Mouse (Mus musculus) layer of hippocampus, adult 18-20 months (tissue): ENCODE measurements around the gene Pla2g6. TPM values are rescaled to one million over a fixed set of nuclear protein-coding genes. Genes with fewer than 3 reads are reported as not detected.

Experiments used
- DNase-seq, 2 experiments: peaks; one replicate each; pipeline ENCODE4 v3.0.0; 2022; ENCODE audit warnings: low spot score in 2 of 2
- total RNA-seq, 2 experiments: library from RNA; stranded (reverse); gene quantifications; 2 replicates each; pipeline ENCODE4 v1.2.3; 2021

The Pla2g6 gene
- total RNA-seq, 2 experiments from 2014 or later: 23.0 to 23.1 TPM

DNA sequence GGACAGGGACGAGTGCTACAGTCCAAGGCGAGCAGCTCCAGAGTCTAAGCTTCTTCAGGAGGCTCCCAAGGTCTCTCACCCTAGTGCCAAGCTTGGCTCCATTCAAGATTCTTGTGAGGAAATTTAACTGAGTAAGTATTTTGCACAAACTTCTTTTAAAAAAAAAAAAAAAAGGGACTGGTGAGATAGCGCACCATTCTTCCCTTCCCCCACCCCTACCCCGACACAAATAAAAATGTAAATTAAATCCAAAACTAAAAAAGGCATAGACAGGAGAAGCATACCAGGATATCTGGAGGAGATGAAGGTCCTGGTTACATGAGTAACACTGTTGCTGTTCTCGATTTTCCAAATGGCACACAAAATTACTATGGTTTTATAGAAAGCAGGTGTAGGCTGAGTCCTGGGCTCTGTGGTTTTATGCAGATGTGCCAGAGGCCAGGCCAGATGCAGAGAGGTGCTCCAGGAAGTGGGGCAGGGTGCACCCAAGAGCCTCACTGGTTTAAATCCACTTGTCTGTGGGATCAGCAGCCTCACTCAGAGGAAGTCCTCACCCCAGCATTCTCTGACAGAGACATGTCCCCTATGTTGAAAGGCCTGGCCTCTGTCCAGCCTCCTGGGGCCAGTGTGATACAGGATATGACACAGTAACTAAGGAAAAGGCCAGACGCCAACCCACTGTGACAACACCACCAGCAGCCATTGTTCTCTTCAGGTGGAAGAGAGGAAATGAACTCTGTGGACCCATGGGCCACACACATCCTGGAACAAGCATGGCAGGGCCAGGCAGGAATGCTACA is 5.0 kb downstream of the Pla2g6 start:
- DNase-seq: no peak

DNA sequence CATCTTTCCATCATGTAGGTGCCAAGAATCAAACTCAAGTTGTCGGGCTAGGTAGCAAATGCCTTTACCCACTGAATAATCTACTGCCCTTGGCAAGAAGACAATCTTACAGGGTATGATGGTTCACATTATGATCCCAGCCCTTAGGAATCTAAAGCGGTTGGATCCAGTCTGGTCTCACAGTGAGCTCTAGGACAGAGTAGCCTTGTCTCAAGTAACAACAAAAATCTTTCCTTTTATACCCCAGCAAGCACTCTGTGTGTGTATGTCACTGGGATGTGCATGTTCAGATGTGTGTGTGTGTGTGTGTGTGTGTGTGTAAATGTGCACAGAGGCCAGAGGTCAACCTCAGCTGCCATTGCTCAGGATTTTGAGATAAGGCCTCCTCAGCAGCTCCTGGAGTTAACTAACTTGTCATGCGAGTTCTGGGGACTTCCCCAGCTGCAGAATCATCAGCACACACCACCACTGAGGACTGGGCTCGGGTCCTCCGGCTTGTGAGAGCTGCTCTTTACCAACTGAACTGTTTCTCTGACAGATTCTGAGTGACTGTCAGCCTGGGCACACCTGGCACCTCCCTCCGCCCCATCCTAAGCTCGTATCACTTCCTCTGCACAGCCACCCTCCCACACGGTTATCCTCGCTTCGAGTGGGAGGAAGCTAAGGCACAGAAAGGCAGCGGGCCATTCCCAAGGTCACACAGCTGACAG is 5.8 kb downstream of the Pla2g6 start:
- DNase-seq: no peak

DNA sequence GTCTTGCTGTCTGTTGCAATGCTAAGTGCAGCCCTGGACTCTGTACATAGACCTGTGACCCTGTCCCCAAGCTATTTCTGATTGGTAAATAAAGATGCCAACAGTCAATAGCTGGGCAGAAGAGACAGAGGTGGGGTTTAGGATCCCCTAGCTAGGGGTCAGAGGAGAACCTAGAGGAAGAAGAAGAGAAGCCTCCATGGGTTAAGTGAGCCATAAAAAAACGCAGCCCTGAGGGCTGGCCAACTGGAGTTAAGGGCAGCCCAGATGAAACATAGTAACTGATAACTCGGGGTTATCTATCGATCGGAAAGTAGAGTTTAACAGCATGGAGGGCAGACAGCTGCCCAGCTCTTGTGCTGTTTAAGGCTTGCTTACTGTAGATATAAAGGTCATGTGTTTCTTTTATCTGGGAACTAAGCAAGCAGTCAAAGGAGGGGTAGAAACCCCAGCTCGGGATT is 6.4 kb downstream of the Pla2g6 start:
- DNase-seq: no peak

DNA sequence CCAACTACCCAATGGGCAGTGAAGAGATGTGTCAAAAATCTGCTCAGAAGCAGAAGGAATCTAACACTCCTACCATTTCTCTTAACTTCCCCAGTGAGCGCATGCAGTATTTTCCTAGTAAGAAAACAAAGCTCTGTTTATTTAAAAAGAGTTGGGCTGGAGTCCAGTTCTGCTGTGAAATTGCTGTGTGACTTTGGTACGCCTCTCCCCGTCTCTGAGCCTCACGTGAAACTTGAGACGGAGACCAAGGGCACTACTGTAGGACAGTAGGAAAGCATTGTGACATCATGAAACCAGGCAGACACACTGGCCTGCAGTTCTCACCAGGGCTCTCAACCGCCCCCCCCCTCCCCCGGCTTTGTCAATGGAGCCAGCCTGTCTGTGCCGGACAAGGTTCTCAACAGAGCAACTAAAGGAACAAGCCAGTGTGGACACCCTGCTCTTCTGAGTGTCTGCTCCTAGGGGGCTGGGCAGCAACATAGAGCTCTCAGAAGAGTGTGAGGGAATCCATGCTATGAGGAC is 14.3 kb downstream of the Pla2g6 start:
- no peak for DNase-seq

DNA sequence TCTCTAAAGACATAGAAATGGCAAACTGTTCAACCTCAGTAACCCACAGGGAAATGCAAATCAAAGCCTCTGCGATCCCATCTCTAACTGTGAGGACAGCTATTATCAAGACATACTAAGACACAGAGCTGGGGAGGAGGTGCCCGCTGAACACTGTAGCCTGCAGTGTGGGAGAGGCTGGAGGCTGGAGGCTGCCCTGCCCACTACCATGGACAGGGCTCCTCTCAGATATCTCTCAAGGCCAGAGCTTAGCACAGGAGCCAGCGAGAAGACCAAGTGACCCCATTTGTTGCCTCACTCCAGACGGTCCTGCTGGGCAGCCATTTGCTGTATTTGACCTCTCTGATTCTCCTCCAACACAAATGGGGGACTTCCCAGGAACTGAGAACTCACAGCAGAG is 20.3 kb downstream of the Pla2g6 start:
- no peak for DNase-seq

DNA sequence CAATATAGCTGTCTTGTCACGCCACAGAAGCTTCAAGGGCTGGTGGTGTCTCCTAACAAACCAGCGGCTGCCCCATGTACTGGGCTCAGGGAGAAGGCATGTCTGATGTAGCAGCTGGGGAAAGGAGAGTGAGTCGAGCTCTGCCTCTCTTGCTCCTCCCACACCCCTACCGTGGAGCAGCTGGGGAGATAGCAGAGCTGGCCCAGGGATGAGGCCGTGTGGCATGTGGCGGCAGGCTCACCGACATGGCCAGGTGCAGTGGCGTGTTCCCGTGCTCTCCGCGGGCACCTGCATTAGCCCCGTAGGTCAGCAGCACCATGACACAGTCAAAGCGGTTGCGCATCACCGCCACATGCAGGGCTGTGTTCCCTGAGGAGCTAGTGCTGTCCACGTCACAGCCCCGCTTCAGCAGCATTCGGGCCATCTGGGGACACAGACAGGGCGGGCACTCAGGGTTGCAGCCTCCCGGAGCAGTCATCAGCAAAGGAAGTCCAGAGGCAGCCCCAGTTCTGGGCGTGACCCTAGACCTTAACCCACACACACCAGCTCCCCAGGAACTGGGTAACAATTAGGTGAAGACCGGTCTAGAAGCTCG is 22.1 kb downstream of the Pla2g6 start:
- no peak for DNase-seq

DNA sequence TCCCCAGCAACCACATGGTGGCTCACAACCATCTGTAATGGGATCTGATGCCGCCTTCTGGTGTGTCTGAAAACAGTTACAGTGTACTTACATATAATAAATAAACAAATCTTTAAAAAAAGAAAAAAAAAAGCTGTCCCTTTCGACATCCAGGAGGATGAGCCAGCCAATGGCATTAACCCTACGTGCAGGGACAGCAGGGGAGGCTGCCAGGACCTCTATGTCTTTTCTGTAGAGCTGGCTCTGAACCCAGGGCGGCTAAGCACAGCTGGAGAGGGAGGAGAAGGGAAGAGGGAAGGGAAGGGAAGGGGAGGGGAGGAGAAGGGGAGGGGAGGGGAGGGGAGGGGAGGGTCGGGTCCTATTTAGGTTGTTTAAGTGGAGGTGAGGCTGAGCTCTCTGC is 23.4 kb downstream of the Pla2g6 start:
- DNase-seq: no peak

DNA sequence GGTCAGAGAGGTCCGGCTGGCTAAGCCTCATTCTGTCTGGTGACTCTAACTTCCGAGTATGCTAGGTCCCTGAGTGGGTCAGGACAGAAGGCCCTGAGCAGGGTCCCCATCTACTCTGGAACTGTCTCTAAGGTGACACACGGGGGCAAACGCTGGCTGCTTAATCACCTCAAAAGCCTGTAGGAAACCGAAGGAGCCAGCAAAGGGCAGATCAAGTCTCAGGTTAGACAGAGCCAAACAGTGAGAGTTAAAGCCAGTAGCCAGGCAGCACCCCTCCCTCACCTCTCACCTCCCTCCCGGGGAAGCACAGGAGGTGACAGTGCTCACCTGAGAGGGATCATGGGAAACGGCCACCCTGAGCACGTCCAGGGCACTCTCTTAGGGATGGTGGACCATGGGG is 24.5 kb downstream of the Pla2g6 start:
- no peak for DNase-seq

DNA sequence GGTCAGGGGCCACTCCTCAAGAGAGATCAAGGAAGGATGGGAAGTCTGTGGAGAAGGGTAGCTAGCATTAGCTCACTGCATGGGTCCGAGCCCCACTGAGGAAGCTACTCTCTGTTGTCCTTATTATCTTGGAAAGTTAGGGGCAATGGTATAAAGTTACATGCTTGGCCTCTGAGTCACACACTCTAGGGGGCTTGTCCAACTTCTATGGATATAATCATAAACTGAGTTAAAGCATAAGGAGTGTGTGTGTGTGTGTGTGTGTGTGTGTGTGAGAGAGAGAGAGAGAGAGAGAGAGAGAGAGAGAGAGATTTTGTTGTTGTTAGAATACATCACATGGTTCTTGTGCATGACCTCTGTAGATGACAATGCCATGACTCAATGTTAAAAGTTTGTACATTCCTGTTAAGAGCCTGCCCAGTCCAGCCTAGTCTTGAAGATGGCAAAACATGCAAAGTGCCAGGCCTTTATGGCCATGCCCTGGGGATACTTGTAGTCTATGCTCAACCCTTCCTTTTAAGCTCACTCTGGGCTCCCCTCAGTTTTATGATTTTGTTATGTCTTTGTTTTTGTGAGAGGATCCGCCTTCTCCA is 28.5 kb downstream of the Pla2g6 start:
- DNase-seq: no peak

DNA sequence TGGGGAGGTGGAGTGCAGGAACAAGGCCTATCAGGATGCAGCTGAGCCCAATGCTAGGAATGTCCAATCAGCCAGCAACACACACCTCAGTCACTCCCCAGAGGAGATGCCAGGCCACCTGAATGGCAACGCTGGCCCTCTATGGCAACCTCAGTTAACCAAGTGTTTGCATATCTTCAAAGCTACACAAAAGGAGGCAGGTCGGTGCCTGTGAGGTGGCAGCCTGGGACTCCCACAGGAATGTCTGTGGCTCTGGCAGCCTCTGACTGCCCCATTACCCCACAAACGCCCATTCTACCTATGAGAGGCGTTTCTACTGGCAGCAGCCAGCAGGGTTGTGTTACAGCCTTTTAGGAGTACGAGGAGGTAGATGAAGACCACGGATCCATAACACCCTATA is 29.6 kb downstream of the Pla2g6 start:
- DNase-seq: no peak

DNA sequence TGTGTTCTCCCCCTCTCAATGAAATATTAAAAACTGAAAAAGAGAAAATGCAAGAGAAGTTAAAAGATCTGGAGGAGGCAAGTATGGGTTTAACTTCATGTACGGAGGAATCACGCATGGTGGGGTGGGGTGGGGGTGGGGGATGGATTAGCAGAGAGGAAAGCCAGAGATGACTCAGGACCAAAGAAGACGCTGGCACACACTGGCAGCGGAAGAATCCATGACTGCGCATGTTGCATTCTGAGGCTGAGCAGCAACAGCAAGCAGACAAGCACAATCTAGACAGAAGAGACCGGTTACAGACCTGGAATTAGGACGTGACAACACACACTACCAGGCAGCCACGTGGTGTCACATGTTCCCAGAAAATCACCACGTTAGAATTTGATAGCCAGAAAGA is 35.4 kb downstream of the Pla2g6 start:
- DNase-seq: peak in 1 of 2 experiments; percentile 12

DNA sequence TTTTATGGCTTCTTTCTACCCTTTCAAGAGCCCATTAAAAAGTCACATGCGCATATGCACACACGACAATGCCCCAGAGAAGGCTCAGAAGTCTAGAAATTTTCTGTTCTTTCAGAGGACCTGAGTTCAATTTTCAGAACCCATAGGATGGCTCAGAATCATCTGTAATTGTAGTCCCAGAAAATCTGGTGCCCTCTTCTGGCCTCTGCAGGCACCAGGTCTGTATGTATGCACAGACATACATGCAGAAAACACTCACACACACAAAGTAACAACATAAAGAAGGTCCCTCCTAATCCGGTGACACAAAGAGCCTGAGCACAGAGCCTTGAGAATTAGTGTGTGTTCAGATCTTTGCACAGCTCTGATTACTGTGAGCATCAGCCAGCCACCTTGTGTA is 37.9 kb downstream of the Pla2g6 start:
- DNase-seq: no peak

DNA sequence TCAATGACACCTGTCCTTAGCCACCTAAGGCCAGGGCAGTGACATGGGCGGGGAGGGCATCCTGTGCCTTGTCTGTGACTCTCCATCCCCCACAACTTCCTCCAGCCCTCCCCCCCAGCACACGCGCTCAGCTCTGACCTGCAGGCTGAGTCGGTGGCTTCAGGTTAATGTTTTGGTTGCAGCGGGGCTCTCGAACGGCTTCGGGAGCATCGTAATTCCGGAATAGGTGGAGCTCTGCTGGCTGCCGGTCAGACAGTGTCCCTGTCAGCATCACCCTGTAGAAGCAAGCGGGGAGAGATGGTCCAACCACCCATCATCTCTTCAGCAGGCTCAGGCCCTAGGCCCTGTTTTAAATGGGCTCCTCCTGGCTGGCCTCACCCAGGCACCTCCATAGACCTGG is 38.7 kb downstream of the Pla2g6 start:
- DNase-seq: no peak

DNA sequence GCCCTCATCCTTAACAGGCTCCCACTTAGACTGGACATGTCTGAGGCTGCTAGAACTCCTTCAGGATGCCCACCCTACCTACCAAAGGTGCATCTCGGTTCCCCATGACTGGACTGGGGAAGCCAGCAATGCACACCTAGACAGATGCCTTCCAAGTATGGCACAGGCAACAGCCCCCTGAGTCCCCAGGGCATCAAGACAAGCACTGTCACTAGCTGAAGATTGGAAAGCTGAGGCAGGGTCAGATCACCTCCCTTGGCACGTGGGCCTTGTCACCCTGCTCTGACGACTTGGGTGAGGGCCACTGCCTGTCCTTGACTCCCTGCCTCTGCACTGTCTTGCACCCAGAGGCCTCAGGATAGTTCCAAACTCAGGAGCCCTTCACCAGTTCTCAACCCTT is 39.8 kb downstream of the Pla2g6 start:
- no peak for DNase-seq

DNA sequence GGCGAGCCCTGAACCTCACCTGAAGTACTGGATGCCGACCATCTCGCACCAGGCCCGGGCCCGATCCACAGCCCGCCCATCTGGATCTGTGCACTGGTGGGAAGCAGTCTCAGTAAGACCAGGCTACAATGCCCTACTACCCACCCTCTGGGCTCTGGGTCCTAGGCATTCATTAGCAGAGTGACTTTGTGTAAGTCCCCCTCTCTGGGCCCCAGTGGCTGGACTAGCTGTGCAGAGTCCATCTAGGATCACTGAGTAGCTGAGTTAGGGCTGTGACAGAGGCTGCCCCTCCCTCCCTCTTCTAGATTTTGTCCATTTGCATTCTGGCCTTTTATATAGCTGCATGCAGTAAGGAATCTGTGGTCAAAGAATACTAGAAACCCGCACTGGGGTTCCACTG is 41.1 kb downstream of the Pla2g6 start:
- DNase-seq: no peak

DNA sequence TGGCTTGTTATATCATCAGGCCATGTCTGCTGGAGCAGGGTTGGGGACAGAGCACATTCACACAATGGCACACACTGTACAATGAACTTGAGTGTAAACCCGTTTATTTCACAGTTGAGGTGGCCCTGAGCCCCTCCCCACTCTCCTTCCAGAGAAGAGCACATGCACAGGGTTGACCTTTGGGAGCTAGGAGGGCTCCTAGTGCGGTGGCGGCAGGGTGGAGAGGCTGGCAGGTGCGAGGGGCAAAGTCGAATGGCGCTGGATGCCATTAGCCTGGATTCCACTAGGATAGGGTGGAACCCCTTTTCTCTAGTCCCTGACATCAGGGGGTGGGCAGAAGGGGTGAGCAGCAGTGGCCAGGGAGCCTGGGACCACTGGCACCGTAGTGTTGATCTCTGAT is 42.0 kb downstream of the Pla2g6 start:
- DNase-seq: no peak

DNA sequence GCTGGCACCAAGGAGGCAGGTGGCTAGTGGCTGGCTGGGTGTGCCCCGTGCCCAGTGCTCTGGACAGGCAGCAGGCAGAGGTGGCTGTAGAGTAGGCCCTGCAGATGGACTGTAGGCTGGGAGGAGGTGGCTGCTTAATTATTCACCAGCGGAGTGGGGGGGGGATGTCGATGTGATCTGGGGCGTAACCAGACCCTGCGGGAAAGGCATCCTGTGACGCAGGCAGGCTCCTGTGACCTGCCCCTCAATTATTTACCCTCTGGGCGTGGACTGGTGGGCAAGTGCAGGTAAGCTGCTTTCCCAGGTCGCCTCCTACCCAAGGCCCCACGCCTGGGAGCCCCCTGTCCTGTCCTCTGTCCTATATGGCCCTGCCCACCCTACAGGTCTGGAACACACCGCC is 42.8 kb downstream of the Pla2g6 start, which contains the start of gene Baiap2l2:
Gene Baiap2l2, minus strand, starts transcription at position 139 of the 400 bp plus-strand sequence.
- no peak for DNase-seq

DNA sequence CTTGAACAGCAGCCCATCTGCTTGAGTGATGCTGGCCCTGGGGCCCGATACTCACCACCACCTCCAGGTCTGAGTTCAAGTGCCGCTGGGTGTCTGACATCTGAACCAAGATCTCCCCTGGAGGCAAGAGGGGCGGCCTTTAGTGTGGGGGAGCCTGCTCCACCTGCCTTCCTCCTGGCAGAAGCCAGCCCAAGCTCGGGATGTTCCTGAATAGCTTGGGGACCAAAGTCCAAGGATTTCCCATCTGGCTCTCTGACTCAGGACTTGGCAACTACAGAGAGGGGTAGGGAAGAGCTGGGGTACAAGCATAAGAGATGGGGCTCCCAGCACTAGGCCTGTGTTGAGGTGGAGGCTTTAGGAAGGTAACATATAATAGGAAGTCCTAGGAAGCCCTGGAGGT is 44.8 kb downstream of the Pla2g6 start:
- DNase-seq: no peak

DNA sequence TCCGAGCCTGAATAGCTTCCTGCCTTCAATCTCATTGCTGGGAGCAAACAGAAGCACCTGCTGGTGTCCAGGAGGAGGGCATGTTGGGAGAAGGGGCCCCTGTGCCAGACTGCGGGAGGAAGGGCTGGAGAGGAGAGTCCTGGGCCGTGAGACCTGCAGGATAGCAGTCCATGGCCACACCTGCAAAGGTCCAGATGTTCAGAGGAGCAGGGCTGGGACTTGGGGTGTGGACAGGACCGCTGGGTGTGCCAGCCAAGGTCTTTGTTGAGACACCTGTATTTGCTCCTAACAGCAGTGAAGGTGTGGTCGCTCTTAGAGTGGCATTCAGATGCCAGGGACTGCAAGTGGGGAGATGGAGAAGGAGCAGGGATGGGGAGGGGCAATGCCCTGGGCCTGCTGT is 45.8 kb downstream of the Pla2g6 start:
- DNase-seq: no peak

DNA sequence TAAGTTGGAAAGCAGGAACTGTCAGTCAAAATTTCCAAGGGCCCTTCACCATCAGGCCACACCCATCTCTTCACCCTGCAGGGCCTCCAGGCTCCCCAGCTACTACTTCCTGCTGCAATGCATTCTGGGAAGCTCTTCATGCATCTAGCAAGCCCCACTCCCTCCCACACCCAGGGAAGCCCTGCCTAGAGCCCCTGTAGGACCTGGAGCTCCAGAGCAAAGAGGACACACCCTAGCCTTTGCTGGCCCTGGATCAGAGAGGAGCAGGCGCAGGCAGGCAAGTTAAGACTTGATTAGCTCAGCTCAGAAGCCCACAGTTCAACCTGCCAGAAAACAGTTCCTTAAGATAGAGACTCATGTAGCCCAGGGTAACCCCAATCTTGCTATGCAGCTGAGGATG is 46.8 kb downstream of the Pla2g6 start:
- DNase-seq: no peak

DNA sequence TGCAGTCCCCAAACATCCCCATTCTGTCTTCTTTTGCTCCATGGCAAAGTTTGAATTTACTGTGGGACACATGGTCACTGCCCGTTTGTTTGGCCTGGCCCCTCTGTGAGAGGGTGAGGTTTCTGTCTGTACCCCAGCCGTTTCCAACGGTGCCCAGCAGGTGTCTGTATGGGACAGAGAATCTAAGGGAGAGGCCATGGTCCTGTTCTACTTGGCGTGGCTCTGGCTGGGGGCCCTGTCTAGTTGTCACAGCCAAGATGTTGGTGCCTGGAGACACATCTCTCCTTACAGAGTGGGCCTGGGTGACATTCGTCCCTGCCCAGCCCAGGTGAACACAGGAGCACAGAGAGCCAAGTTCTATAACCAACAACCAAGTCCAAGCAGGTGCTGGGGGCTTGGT is 47.3 kb downstream of the Pla2g6 start:
- DNase-seq: no peak

DNA sequence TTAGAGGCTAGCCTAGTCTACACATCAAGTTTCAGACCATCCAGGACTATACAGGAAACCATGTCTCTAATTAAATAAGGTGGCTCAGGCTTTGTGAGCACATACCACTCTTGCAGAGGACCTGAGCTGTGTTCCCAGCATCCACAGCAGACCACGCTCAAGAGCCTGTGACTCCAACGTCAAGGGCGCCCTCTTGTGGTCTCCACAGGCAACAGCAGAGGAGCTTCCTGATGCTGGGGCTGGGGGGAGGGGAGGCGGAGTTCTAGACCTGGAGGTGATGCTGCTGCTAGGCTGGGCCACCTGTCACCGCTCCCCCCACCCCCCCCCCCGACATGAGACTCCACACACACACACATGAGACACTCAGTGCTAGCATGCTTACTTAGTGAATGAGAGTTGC is 48.0 kb downstream of the Pla2g6 start:
- no peak for DNase-seq
